Mouse (Mus musculus) kidney, adult 8-10 months (tissue): Measurements from ENCODE around the gene Pycr1.
"Not testable (repeated sequence)": the region's sequence is repeated elsewhere in the genome, so short reads cannot be mapped to it uniquely, and the experiment has no call there.

ENCODE experiments used
- DNase-seq, 2 experiments: peaks; one replicate each; pipeline ENCODE4 v3.0.0; 2022

Gene Pycr1

GRCm38 (mm10) chr11:120643601-120643987, at the start of gene Pycr1:
TSS of gene Pycr1 (minus strand) at chr11:120643769.
- DNase-seq, result peak; percentile 89 to 94

GRCm38 (mm10) chr11:120692471-120693011, 49.0 kb upstream of the Pycr1 start:
- DNase-seq, result peak; percentile 80 to 85

GRCm38 (mm10) chr11:120689365-120689764, 45.8 kb upstream of the Pycr1 start:
- no peak for DNase-seq

DNA sequence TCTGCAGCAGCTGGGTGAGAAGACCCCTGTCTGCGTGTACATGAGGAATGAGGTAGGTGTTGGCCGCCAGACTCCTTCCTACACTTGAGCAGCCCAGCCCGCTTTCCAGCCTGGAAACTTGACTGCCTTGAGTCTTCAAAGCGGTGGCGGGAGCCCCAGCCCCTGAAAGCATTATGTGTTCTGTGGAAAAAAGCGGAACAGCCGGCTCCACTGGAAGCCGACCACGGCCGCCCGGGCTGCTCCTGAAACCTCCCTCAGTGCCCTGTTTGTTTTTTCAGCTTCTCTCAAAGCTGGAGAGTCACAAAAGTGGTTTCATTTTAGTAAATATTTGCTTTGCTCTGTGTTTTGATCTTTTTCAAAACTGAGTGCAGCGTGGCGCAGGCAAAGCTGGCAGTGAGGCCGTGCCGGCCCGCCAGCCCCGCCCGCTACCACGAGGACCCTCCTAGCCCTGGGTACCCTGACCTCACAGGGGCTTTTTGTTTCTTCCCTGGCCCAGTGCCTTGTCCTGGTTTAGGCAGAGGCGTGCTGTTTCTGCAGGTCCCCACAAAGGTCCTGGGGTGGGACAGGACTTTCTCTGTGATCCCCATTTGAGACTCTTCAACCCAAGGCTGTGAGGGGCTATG, 43.2 kb upstream of the Pycr1 start:
- DNase-seq, result no peak

- no peak for DNase-seq
Observed at GRCm38 (mm10) chr11:120684660-120685059, 41.1 kb upstream of the Pycr1 start.

GRCm38 (mm10) chr11:120684086-120684485, 40.5 kb upstream of the Pycr1 start:
- no peak for DNase-seq

- DNase-seq, result no peak
Observed at GRCm38 (mm10) chr11:120683536-120683935, 40.0 kb upstream of the Pycr1 start.

DNA sequence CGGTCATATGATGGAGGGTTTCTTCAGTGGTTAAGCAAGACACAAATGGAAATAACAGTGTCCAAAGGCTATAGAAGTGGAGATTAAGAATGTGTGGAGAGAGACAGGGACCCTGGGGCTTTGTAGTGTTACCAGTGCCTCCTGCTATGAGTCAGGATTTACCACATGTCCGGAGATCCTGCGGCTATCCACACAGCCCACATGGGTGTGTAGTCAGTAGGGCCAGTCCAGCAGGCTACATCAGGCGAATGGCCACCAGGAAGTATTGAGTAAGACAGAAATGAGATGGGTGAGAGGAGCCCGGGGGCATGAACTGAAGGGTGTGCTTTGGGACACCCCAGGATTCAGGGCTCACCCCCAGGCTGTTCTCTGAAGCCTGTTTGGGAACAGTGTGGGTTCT, 39.1 kb upstream of the Pycr1 start:
- DNase-seq, result no peak

GRCm38 (mm10) chr11:120679909-120680308, 36.3 kb upstream of the Pycr1 start:
- DNase-seq, result peak; percentile 75 to 86

DNA sequence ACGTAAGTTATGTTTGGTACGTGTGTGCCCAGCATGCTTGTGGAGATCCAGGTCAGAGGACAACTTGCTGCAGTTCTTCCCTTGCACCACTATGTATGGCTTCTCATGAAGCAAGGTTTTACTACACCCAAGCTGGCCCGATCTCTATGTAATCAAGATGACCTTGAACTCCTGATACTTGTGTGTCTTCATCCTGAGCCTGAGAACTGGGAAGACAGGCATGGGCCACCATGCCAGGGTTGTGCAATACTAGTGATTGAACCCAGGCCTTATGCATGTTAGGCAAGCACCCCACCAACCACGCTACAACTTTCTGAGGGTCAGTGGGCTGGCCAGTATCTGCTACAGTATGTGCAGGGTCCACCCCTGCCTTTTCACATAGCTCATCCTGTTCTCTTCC, 33.4 kb upstream of the Pycr1 start:
- DNase-seq, result no peak

GRCm38 (mm10) chr11:120675875-120676274, 32.3 kb upstream of the Pycr1 start:
- not testable (repeated sequence) for DNase-seq

GRCm38 (mm10) chr11:120673594-120674122, 30.1 kb upstream of the Pycr1 start:
- no peak for DNase-seq

DNA sequence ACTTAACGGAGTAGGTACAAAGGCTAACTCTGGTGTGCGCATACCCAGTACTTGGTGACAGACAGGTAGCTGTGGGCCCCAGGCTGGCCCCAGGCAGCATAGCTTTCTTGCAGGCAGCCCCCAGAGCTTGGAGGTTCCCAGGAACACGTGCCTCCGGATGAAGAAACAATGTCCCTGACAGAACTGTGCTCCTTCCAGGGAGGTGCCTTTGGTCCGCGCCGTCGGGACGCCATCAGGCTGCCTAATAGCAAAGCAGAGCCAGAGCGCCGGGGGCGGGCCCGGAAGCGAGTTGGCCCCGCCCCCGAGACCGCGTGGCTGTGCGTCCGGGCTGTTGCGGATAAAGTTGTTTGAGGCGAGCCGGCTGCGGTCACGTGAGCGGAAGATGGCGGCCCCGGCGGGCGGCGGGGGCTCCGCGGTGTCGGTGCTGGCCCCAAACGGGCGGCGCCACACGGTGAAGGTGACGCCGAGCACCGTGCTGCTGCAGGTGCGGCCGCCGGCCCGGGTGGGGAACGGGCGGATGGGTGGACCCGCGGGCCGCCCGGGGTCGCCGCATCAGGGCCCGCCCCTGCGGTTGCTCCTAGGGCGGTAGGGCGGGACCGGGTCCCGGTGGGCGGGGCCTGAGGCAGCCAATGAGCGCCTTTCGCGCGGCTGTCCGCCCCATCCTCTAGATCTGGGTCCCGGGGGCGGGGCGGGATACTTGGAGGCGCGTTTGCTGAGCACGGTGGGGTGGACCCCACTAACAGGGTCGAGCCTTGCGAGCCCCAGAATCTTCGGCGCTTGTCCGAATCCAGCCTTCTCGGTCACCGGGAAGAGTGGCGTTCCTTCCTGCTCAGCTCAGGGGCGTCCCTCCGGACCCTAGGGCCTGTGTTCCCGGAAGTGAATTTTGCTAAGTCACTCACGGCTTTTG, 29.4 kb upstream of the Pycr1 start, which contains the start of gene Aspscr1:
TSS of gene Aspscr1 (plus strand) at position 287 of the 907 bp plus-strand sequence.
- DNase-seq, result peak; percentile 95 to 96

- no peak for DNase-seq
Observed at GRCm38 (mm10) chr11:120666617-120667016, 23.0 kb upstream of the Pycr1 start.

DNA sequence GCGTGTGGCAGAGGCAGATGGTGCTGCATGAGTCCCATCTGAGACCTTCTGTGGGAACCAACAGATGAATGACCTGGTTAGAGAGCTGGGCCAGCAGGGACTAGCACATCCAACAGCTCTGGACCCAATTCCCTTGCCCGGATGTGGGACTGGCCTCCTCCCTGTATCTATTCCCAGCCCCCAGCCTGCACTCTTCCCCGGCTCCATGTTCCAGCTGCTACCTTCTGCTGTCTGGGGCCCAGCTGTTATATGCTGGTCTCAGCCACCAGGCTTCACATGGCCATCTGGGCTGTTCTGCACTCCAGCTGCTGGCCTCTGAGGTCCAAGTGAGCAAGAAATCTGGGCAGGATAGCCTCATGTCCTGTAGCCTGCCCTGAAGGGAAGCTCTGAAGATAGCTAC, 21.8 kb upstream of the Pycr1 start:
- DNase-seq, result no peak

DNA sequence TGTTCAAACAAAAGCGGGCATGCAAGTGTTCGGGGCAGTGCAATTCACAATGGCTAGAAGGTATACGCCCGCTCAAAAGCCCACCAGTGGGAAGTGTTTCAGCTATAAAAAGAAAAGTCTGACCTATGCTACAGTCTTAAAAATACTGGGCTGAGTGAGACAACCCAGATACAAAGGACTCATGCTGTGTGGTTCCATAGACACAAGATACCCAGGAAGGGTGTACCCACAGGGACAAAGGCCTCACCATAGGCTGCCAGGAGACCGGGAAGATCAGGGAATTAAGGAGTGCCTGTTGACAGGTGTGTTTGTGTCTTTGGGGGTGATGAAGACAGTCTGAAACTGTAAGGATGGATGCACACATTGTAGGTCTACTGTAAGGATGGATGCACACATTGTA, 20.1 kb upstream of the Pycr1 start:
- DNase-seq, result no peak

DNA sequence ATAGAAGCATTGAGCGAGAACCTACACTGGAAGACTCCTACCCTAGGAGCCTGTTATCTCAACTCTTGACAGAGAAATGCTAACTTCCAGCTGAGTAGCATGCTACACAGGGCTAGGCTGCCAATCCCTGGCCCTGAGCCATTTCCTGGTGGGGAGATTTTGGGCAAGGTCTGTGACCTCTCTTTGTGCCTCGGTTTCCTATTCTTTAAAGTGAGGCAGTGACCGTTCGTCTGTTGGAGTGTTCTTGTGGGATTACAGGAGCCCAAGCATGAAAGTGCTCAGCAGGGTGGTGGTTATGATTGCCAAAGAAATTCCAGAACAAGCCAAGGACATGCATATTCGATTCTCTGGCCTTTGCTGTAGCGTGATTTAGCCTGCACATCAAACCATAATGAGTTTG, 19.2 kb upstream of the Pycr1 start:
- DNase-seq, result no peak

- DNase-seq, result no peak
Observed at GRCm38 (mm10) chr11:120661076-120661460, 17.5 kb upstream of the Pycr1 start, which contains the start of gene Notum. TSS of gene Notum (minus strand) at chr11:120661175.

GRCm38 (mm10) chr11:120660301-120661075, 16.9 kb upstream of the Pycr1 start:
- DNase-seq, result peak; percentile 39 to 53

DNA sequence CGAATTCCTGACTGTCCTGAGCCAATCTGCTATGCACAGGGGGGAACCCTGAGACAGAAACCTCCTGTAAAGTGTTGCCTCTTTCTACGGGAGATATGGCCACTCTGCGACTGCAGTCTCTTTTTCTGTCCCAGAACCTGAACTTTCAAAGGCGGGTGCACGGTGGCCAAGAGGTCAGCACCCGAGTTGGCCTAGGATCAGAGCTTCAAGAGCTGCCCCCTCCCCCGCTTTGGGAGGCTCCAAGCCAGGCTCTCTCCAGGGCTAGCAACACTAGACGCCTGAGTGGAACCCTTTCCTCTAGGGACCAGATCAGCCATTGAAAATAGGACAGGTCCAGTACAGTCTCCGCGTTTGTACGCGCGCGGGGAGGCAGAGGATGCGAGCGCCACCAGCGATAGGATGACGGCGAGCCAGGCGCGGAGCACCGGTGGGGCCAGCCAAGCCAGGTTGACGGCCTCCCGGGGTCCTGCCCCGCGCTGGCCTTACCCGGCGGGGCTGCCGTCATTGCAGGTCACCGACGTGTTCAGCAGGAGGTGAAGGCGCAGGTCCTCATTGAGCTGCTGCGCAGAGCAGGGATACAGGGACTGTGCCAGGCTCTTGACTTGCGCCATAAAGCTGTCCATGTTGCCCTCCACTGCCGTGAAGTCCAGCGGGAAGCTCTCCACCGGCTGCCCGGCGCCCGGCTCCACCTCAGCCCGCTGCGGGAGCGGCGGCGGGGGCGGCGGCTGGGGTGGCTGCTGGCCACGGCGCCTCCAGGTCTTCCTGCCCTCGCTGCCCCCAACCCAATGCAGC, 16.1 kb upstream of the Pycr1 start:
- peak in 1 of 2 experiments; percentile 28 for DNase-seq

DNA sequence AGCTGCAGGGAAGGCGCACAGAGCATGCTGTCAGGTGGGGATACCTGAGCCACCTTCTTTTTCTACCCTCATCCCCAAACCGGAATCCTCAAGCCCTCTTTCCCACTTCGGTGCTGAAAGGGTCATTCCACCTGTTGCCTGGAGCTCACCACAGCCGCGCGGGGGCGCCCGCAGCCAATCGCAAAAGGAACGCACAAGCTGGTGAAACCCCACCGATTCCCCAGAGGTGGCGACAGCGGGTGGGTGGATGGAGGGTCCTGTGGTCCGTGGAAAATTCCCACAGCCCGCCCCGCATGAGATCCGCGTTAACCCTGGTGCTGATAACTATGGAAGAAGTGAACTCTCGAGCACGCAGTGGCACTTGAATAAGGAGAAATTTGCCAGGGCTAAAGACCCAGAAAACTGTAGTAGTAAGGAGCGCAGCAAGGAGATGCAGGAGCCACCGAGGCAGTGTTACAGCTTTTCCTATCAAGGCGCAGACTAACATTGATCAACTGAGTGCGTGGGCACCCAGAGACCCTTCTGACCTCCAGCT, 15.4 kb upstream of the Pycr1 start:
- DNase-seq, result peak; percentile 71 to 86

DNA sequence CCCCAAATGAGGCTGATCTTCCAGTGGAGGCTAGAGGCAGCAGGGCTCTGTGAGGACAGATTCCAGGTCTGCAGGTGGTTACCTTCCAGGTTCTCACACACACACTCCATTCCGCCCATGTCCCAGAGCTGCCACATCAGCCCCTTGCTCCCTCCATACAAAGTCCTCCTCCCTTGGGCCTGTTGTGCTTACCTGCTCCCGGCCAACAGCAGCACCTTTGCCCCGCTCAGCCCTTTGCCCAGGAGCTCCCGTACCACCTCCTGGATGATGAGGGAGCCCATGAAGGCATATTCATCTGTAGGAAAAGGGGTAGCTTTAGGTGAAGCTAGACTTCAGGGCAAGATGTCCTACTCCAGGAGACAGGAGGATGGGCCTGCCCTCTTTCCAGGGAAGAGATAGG, 13.7 kb upstream of the Pycr1 start:
- peak; percentile 65 to 77 for DNase-seq
